Mouse (Mus musculus) megakaryocyte progenitor cell, adult 5-6 weeks (primary cell): ENCODE data around the gene Slc38a10. TPM values are rescaled to one million over a fixed set of nuclear protein-coding genes. Genes with fewer than 3 reads are reported as not detected.

Experiments used
- ATAC-seq: replicated peaks from 2 replicates; pipeline ENCODE4 v1.8.0; 2016; ENCODE audit warnings: mild to moderate bottlenecking, moderate TSS enrichment, inconsistent platforms; ENCODE audit not compliant: poor library complexity
- total RNA-seq, 2 experiments: library from RNA; stranded (forward) in 1 of 2; stranded (reverse) in 1 of 2; fragments of 157-497, 149-512 nt in 1 of 2; fragments of 200-1000 nt in 1 of 2; gene quantifications; 2 replicates each; pipeline versions ENCODE4 v1.2.3 to v1.2.4; 2015 to 2017

The Slc38a10 gene
- total RNA-seq, 2 experiments from 2014 or later, result 33.3 to 41.2 TPM

DNA sequence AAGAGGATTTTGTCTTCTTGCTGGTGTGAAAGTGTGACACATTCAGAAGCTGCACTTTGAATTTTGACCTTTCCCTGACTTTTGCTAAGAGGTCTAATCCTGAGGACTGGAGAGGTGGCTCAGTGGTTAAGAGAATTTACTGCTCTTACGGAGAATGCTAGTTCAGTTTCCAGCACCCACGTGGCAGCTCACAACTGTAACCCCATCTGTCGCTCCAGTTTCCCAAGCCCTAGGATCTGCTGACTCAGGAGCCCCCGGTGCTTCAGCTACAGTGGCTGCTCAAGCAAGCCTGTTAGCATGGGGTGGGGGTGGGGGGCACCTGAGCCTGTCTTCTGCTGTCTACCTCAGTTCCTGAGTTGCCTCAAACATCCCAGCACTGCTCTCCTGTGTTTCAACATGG, 28.2 kb upstream of the Slc38a10 start:
- ATAC-seq, result no peak

DNA sequence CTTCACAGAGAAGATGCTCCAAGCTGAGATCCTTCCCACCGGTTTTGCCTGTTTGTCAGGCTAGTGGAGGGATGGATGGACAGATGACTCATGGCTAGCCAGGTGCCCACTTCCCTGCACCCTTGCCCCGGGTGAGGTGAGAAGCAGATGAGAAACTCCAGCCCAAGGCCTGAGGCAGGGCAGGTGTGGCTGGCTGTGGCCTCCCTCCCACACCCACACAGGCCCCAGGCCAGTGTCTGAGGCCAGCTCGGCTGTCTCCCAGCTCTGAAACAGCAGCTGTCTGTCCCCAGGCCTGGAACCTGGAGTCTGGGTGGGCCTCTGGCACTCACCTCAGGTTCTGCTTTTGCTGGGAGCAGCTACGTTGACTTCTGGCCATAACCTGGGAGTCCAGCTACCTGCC, 24.8 kb upstream of the Slc38a10 start:
- ATAC-seq, result no peak

DNA sequence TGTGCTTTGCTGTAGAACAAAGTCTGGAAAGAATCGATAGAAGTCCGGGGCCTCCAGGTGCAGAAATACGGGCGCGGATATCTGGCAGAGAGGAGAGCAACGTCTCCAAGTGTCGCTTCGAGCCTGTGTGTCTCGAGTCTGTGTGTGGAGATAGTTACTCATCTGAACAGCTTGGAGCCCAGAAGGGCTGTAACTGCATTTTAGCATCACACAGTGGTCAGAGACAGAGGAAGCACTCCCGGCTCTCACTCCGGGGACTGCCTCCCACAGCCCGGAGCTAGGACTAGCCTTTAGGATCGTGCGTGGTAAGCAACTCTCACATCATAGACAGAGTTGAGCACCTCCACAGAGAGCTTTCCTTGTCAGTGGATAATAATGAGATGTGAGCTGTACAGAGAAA, 22.1 kb upstream of the Slc38a10 start:
- ATAC-seq, result no peak

DNA sequence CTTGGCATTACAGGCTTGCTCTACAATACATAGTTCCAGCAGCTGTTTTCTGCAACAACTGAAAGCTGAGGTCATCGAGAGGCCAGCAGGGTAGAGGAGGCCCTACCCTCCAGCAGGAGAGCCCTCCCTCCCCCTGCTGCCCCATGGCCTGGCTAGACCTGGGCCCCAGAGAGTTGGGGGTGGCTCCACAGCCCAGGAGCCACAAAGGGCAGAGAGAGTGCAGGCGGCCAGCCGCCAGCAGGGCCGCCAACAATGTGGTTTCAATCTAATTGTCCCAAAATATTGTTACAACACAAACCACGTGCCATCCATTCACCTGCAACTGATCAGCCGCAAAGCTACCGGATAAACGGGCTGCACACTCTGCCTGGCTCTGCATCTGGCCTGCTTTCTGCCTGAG, 20.0 kb upstream of the Slc38a10 start:
- ATAC-seq, result no peak; the same call in 1 of the 2 replicates

DNA sequence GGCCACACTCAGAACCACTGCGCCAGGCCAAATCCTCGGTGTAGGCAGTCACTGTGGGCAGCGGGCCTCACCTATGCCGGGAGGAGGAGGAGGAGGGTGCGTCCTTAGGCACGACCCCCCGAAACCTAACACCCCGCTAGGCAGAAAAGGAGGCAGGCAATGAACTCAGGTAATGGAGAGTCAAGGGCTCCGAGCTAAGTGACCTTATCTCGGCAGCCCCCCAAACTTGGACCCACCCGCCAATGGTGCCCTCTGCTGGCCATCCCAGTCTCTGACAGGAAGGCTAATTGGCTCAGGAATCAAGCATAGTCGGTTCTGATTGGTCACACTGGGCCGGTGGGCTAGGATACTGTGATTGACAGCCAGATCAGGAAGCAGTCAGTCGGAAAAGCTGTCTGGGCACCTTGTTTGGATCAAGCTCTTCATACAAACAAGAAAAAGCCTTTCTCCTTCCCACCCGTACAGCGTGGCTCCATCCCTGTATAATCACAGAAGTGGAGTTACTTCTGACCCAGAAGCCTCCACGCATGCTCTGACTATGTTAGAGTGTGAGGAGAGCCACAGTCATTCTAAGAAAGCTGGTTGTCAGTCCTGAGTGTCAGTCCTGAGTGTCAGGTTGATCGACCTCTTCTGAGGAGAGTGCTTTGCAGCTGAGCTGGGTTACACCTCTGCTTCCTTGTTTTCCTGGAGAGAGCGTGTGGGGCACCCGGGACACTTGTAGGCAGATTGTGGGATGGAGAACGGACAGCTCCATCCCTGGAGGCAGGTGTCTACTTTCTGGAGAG, 18.3 kb upstream of the Slc38a10 start:
- peak; percentile 88 for ATAC-seq

DNA sequence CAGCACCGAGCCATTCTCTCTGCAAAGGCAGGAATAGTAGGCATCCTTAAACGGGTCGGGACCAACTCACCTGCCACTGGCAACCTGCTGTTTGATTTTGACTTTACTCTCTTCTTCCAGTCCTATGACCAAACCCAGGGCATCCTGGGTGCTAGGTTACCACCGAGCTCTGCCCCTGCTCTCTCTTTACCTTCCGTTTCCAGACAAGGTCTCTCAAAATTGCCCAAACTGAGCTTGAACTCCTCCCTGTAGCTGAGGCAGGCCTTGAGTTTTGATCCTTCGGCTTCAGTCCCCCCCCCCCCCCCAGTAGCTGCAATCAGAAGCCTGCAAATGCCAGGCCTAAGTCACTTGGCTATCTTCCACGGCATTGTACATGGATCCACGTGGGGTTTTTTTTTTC, 17.4 kb upstream of the Slc38a10 start:
- no peak for ATAC-seq

DNA sequence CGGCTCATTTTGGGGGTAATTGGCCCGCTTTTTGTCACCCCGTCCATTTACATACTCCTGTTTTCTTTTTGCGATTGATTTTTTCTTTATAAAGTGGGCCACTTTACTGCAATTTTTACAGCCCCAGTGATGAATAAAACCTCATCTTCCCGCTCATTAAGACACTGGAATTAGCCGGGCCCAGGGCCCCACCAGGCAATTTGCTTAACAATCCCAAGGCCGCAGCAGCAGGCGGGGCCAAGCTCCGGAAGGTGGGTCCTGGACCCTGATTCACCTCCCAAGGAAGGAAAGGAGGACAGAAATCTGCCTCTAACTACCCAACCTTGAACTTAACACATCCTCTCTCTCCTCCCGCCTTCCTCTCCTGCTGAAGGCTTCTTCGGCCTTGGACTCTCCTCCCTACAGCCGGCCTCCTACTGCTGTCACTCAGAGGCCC, 16.8 kb upstream of the Slc38a10 start:
- no peak for ATAC-seq

DNA sequence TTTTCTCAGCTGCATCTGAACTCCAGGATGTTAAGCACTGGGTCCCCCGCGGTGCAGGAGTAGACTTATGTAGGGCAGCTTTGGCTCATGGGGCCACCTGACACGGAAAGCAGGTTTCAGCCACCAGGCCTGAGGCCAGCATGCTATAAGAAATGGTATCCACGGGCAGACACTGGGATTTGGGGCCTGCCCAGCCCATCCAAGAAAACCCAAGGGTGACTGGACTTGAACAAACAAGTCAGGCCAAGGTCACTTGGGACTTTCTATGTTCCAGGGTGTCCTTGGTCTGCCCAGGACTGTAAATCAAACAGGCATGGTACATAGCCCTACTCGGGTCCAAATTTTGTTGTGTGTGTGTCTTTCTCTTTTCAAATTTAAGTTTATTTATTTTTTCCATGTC, 15.9 kb upstream of the Slc38a10 start:
- ATAC-seq, result no peak

DNA sequence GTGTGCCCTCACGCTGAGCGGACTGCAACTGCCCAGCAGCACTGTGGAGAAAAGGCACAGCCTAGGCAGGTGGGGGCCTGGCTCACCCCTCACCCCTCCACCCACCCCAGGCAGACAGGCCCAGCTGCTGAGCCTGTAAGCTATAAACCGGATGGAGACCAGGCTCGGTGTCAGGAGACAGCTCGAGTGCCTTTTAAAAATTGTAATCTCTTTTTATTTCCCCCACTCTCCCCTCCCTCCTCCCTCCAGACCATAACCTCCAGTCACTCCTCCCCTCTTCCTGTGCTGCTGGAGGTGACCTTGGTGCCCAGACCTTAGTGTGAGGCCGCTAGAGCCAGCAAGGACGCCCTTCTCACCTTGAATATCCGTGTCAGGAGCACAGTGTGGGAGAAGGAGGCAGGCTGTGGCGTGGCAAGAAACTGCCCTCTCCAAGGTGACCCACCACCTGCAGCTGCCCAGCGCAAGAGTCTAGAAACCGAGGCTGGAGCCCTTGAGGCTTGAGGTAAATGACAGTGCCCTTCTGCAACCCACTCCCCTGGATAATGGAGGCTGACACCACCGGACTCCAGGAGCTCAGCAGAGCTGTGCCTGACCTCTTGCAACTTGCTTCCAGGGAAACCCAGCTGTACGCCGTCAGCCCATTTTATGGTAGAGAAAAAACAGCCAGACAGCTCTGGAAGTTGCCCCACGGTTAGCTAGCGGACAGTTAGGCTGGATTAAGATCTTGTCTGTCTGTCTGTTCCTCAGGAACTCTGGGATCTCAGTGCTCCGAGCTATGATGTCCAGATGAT, 13.5 kb upstream of the Slc38a10 start:
- no peak for ATAC-seq

DNA sequence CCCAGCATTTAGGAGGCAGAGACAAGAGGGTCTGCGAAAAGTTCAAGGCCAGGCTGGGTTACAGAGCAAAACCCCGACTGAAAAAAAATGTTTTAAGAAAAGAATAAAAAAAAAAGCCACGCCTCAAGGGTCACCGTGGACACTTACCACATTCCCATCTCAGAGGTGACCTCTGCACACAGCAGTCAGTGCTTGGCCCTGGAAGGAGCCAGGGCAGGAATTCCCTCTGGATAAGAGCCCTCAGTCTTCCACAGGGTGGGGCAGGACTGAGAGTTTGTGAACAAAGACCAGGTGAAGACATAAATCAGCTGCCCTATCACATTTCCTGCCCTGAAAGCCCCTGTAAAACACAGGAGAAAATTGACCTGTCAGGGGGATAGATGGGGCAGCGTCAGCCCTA, 12.9 kb upstream of the Slc38a10 start:
- ATAC-seq, result no peak

DNA sequence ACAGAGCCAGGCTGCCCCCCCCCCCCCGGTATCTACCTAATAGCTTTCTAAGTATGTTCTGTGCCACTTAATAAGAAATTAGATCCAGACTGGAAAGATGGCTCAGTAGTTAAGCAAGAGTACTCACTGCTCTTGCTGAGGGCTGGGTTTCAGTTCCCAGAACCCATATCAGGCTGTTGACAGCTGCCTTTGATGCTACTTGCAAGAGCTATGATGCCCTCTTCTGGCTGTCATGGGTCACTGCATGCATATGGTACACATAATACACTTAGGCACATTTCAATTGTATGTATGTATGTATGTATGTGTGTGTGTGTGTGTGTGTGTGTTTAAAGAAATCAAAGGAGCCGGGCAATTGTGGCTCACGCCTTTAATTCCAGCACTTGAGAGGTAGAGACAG, 12.1 kb upstream of the Slc38a10 start:
- peak; percentile 52 for ATAC-seq

DNA sequence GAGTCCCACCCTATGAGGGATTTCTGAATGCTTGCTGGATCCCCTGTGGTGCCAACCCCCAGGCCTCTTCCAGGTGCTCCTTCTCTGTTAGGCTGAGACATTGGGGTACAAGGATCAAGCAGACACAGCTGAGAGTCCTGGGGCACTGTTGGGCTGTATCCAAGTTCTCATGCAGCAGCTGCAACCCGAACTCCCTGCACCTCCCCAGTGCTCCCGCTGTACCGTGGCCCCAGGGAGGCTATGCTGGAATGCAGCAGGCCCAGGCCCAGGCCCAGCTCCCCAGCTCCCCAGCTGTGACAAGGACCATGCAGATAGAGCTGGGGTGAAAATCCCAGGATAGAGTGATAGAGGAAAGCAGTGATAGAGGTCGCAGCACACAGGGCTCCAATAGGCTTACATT, 10.1 kb upstream of the Slc38a10 start:
- ATAC-seq, result no peak

DNA sequence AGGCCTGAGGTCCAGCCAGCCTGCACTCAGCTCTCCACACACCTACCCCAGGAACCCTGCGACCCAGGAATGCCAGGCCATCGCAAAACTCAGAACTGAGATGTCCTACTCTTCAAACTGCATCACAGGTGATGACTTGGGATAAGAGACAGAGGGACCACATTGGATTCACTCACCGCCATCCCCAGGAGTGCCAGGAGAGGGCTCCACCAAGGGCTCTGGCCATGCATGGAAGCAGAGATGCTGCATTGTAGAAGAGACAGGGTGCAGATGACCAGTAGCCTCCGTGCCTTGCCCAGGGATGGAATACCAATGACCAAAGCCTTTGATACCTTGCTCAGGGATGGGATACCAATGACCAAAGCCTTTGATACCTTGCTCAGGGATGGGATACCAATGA, 9.3 kb upstream of the Slc38a10 start:
- ATAC-seq, result peak; percentile 64

DNA sequence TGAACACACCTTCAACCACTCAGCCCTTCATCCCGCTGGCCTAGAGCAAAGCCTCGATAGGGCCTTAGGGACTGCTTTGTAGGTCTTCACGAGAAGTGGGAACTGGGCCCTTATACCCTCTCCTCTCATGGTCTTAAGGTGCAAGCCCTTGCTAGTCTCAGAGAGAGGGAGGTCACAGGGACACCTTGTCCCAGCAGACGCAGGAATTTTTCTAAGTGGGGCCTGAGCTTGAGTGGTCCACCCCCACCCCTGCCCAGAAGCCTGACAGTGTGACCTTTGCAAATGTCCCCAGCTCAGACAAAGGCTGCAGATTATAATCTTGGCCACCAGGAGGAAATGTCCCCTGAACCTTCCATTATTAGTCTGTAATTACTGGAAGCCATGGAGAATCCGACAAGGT, 8.5 kb upstream of the Slc38a10 start:
- no peak for ATAC-seq

DNA sequence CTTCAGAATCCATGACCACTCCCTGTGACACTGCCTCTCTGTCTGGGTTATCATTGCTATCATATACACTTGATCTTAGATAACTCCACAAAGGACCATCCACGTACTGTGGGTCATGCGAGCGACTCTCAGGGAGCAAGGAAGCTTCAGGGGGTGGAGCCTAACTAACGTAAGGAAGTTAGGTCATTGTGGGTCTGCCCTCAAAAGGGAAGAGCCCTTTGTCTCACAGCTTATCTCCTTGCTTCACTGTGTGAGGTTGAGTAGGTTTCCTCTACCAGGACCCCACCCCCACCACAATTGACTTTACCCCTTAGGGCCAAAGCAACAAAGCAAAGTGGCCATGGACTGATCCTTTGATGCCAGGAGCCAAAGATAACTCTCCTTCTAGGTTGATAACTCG, 7.7 kb upstream of the Slc38a10 start:
- ATAC-seq, result peak; percentile 92

DNA sequence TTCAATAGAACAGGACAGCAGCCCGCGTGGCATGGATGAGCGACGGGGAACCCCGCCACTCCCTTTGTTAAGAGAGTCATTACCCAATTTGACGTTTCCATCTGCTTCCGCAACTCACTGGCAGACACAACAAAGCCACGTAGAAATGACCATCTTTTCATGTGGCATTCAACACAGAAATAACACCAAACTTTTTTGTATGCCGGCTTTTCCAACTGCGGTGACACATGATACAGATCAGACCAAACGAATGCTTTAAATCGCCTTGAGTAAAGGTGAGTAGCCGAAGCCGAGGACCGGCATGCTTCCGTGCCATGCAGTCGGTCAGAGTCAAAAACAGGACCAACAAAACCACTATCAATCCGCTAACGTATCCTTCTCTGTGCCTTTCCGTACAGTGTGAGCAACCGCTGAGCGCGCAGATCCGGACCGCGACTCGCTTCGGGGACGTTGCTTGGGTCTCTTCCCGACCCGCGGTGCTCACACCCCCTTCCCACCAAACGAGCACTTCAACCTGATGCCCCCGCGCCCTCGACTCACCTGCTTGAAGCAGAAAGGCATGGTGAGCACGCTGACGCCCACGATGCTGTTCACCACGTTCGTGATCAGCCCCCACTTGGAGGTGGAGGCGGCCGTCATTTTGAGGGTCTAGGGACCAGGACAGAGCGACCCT, 570 bp downstream of the Slc38a10 start:
- ATAC-seq, result peak; percentile 45

DNA sequence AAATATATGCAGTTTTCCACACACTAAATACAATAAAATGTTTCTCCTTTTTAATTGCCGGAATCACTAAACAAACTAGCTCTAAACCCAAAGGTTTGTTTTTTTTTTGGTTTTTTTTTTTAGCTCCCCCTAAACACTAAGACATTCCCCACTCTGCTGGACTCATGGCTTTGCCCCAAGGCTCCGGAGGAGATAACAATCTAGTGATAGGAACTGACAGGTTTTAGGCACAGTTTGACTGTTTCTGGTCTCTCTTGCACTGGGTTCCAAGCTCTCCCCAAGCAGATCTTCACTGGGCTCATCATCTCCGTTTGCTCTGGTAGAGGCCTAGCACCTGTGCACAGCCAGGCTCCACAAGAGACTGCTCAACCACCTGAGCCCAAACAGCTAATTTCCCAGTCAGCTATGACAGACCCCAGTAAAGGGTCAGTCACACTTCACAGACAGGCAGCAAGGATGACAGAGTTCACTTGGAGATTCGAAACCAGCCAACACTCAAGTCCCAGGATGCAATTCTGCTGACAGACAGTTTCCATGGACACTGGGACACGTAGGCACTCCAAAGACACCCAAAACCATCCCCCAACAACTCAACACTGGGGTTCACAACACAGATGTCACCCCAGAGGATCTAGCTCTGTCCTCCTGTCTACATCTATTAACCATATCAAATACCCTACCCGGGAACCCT, 1.5 kb downstream of the Slc38a10 start:
- 0 out of 2 replicates have a peak, but pooled peaks have one; percentile 9 for ATAC-seq

DNA sequence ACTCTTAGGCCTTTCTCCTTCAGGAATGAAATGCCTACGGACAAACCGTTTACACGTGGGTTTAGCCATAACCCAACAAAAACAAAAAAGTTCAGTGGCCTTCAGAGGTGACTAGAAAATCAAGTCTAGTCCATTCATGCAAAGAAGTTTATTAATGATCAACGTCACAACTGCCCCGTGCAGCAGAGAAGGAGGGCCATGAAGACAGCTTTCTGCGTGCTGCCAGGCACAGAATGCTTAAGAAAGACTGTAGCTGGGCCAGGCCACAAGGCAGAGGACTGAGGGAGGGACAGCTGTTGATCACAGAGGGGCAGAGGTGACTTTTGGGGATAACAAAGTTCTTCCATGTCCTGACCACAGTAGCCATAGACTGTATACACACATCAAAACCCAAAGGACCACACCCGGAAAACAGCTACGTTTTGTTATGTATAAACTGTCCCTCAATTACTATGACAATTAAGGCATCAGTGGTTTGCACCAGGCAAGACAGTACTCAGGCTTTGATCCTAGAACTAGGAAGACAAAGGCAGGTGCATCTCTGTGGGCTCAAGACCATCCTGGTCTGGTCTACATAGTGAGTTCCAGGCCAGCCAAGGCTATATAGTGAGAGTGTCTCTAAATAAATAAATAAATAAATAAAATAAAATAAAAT, 2.8 kb downstream of the Slc38a10 start:
- no peak for ATAC-seq

DNA sequence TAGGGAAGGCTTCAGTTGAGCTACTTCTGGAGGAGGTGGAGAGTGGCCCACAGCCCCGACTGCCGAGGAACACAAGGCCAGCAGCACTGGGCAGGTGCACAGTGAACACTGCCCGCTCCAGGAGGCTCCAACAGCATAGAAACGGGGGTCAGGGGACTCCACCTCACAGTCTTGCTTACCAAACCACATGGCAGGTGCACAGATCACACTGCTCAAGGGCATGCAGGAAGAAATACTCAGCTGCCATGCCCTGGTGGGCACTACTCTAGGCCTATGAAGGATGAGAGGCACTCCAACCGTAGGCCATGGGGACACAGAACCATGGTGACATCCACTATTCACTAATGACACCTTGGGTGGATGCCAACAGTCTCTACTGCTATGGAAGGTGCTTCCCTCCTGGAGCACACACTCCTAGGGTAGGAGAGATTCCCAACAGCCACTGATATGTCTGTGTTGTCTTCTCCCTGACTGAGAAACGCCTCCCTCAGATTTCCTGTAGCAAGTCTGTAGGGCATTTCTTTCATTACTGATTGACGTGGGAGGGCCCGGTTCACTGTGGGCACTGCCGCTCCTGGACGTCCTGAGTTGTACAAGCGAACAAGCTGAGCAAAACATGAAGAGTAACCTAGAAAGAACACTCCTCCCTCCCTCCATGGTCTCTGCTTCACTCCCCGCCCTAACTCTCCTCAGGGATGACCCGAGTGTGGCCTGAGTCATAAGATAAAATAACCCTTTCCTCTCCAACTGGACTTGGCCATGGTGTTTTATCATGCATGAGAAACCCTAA, 7.2 kb downstream of the Slc38a10 start:
- no peak for ATAC-seq

DNA sequence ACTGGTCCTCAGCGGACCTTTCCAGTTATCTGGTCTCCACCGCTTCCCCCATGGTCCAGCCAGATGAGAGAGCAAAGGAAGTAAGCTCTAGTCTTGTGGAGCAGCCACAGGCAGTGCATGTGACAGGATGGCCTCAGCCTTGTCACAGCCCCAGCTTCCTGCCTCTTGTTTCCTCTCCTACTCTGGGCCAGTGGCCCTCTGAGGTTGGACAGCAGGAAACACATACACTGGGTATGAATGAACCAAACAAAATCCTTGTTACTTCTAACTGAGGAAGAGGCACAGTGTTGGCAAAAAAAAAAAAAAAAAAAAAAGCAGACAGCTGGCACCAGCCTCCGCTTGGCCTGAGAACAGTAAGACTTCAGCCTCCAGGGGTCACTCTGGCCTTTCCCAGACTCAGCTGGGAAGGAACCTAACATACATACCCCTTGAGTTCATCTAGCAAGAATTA, 8.5 kb downstream of the Slc38a10 start:
- peak; percentile 81 for ATAC-seq
